Mouse (Mus musculus): Measurements from ENCODE around the gene Atp2a3.

Atp2a3 gene

DNA sequence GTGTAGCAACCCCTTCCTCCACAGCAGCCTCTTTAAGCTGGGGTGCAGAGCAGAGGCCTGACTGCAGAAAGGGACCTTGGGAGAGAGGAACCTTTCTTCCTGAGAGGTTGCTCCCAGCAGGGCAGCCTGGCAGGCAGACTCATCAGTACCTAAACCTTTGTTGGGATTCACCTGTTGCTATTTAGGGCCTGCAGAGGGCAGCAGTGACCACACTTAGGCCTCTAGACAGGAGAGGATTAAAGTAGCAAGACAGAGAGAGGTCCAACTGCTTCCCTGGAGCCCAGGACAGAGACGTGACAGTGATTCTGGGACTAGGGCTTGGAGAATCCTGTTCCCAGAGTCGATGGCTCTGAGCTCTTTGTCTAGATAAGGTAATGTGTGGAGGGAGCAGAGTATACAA is 45.4 kb downstream of the Atp2a3 start:
- peak; percentile 55 for DNase-seq (ENCODE audit: low spot score)

DNA sequence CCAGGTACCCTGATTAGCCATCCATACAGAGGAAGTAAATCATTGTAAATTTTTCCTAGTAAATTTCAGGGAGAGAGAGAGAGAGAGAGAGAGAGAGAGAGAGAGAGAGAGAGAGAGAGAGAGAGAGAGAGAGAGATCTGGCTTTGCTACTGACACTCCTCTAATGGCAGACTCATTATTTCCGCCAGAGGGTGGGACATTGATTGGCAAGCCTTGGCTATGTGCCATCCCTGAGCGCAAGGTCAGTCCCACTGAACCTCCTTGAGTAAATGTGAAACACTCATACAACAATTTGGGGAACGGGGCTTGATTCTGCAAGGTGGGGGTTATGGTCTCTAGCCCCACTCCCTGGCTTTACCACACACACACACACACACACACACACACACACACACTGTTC is 46.1 kb downstream of the Atp2a3 start:
- DNase-seq (ENCODE audit: low spot score), result no peak

DNA sequence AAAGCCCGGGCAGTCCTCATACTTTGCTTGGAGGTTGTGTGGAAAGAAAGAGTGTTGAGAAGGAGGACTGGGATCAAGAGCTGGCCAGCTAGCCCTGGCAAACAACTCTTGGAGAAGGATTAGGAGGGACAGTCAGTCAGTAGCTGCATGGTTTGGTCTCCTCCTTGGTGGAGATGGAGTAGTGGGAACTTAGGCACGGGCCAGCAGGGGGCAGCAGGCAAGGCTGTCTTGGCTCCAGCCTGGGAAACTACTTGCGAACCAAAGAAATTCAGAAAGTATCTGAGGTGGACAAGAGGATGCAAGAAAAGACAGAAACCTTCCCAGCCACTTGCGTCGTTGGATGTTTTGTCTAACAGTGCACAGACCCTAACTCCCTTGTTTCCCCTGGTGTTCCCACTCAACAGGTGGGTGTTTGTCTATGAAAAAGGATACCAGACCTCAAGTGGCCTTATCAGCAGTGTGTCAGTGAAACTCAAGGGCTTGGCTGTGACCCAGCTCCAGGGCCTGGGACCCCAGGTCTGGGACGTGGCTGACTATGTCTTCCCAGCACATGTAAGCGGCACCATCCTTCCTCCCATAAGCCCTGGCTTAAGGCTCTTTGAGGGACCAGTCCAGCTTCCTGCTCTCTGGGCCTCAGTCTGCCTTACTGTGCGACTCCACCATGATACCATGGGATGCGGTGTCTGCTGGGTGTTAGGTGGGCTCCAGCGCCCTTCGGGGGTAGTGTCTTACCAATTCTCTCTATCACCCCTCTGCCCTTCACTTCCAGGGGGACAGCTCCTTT is 46.9 kb downstream of the Atp2a3 start:
- DNase-seq (ENCODE audit: low spot score), result no peak

DNA sequence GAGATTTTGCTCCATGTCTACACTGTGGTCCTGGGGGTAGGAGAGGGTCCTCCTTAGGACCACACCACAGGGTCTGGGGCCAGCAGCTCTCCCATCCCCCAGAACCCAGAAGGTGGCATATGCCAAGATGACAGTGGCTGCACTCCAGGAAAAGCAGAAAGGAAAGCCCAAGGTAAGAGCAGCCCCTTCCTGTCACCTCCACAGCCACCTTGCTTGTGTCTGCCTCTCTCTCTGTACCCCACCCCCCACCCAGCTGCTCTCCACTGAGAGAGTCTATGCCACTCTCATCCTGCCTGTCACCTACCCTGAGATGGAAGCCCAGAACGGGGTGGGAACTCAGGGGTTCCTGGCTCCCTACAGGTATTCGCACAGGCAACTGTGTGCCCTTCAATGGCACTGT is 47.9 kb downstream of the Atp2a3 start:
- DNase-seq (ENCODE audit: low spot score), result no peak

DNA sequence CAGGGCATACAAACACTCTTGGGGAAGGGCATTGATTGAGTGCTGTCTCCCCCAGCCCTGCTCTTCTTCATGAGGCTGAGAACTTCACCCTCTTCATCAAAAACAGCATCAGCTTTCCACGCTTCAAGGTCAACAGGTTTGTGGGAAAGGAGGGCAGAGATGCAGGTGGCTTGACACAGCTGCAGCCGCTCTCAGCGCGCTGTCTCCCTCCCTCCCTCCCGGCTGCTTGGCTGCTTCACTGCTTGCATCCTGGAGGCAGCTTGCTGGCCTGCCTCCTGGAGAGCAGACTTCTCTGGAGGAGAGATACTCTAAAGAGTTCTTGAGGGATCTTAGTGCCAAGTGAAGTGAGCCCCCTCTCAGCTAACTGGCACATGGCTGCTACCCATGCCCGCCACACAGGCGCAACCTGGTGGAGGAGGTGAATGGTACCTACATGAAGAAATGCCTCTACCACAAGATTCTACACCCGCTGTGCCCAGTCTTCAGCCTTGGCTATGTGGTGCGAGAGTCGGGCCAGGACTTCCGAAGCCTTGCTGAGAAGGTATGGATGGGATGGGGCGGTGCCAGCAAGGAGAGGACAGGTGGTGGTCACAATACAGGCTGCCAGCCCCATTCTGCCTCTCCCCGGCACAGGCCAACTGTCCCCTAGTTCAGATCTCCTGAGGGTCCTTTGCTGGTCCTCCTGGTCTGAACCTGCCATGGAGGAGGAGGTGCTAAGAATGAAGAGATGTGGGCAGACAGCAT is 48.7 kb downstream of the Atp2a3 start:
- DNase-seq (ENCODE audit: low spot score), result no peak

DNA sequence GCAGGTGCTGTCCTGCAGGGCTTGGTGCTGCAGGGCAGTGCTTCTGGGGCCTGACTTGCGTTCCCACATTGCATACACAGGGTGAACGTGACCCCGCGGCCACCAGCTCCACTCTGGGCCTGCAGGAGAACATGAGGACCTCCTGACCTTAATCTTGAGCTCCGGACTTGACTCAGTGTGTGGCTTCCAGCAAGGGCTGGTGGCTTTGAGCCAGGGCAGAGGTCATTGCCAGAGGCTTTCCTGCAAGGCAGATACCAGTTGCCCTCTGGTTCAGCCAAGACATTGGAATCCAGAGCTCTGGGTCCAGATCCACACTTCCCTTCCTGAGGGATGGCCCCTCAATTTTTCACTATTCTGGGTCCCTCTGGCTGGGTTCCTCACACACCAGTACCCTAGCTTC is 53.0 kb downstream of the Atp2a3 start:
- DNase-seq (ENCODE audit: low spot score), result no peak

DNA sequence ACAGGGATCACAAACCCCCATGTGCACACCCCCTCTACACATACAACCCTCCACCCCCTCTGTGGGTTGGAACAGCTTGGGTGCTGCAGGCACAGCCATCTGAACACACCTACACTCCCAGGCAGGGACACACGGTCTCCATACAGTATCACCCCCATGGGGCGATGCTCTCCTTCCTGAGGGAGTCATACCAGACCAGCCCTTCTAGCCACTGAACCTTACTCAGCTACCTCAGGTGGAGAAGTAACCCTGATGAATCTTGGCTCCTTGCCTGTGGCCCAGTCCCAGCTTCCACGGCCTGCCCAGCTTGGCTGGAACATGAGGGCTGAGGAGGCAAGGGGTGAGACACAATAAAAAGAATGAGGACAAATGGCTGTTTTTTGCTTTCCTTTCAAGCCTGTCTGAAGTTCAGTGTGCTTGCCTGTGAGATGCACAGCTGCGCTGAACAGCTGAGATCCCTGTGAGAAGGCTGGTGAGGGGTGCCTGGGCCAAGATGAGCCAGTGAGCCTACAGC is 53.9 kb downstream of the Atp2a3 start:
- DNase-seq (ENCODE audit: low spot score), result no peak

DNA sequence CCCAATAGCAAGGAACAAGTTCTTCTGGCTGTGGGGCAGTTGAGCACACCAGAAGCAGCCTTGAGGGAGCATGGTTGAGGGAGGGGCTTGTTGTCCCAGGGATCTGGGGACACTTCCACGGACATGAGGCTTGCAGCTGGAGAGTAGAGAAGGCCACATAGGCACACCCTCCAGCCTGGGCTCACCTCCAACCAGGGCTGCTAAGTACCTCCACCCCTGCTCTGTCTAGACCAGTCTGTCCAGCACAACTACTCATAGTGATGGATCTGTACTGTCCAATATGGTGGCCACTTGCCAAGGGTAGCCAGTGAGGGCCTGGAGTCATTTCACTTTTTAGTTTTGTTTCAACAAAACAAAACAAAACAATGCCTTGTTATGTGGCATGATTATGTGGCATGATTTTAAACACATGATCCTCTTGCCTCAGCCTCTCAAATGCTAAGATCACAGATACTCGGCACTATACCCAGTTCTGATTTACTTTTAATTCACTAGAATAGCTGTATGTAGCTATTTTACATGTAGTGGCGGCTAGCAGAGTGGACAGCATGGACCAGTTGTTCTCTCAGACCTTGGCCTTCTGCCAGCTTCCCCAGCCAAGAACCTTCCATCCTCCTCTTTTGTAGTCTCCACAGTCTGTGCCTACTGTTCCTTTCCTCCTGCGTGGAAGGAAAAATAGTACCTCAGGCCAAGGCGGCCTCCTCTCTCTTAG is 54.6 kb downstream of the Atp2a3 start:
- no peak for DNase-seq (ENCODE audit: low spot score)

DNA sequence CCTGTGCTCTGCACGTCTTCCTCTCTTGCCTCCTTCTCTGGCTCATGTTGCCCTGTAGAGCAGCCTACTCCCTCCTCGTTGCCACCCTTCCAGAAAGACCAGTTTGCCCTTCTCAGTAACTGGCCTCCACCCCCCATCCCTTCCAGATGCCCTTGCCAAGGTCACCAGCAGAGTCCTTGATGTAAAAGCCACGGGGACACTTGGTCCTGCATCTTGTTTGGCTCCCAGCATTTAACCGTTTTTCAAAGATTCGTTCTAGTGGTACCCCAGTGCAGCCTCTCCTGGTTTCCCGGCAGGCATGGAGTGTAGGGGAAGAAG is 55.1 kb downstream of the Atp2a3 start:
- no peak for DNase-seq (ENCODE audit: low spot score)

DNA sequence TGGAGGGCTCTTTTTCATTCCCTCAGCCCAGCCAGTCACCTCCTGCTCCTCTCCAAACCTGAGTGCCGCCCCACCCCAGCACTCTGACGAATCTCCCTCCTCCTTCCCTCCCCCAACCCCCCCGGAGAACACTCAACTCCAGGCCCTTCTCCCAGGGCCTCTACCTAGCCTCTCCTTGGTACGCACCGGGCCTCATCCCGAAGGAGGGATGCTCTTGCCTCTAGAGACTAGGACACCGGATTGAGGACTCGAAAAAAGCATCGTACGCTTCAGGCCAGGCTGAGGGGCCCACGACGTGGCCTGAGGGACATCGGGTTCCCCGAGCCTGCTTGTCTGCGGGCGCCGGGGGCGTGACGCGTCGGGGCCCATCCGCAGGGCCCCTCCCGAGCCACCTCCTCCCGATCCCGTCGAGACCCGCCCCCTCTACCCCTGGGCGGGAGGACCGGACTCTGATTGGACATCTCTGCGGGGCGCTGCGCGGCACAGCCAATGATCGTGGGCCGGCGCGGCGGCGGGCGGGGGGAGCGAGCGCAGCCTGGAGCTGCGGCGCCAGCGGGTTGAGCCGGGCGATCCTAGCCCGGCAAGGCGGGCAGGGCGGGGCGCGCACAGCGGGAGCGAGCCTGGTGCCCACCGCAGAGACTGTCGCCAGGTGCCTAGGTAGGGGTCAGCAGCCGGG is 57.6 kb downstream of the Atp2a3 start, which contains the start of gene Camkk1:
Gene Camkk1, plus strand, starts transcription at position 538 of the 676 bp plus-strand sequence.
- DNase-seq (ENCODE audit: low spot score), result peak; percentile 79

DNA sequence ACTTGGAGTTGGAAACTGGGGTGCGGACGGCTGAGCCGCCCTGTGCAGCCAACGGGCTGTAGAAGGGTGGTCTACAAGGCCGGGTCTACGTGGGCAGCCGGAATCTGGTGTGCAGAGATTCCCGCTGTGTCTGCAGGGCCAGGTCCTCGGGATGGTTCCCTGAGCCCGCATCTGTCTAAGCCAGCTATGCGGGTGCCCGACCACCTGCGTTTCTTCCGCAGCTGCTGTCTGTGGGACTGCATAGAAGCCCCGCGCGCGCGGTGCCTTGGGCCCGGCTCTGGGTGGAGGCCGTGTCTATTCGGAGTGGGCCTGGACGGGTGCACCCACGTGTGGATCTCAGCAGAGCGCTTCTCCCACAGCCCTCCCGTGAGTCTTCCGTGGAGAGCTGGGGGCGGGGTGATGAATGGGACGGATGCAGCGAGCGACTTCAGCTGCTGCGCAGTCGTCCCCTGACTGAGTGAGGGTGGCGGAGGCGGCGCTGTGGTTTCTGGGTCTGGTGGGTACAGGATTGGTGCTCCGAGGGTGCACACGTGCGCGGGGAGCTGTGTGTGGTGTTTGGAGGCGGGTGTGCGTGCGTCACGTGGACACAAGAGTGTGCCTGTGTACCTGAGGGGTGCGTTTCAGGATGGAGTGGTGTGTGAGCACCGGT is 58.3 kb downstream of the Atp2a3 start:
- no peak for DNase-seq (ENCODE audit: low spot score)

DNA sequence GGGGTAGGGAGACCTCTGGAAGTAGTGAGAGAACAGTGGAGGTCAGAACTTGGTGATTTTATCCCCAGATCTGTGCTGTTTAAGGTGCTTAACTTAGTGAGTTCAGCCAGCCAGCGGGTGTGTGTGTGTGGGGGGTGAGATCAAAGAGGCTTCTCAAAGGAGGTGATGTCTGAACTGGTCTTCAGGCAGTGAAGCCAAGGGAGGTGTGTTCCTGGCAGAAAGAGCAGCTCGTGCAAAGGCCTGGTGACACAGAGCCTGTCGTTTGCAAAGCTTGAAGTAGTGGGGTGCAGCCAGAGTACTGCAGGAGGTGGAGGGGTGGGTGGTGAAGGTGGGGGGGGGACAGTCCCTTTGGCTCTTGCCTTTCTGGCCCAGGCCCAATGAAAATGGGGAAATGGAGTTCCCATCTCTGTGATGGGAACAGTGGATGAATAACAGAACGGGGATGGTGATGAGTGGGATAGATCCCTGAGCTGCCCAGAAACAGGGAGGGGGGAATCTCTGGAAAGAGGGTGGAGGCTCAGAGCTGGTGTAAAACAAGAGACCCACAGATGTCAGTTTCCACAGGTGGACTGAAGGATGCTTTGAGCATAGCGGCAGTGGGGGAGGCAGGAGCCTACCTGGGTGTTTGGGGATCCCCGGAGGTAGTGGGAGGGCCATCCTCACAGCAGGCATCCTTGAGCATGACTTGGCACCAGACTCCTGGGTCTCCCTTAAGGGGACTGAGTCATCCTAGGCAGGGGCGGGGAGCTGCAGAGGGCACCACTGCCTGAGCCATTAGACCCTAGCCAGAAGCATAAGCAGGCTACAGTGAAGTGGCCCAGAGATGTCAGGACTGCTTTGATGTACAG is 60.2 kb downstream of the Atp2a3 start:
- DNase-seq (ENCODE audit: low spot score), result no peak

DNA sequence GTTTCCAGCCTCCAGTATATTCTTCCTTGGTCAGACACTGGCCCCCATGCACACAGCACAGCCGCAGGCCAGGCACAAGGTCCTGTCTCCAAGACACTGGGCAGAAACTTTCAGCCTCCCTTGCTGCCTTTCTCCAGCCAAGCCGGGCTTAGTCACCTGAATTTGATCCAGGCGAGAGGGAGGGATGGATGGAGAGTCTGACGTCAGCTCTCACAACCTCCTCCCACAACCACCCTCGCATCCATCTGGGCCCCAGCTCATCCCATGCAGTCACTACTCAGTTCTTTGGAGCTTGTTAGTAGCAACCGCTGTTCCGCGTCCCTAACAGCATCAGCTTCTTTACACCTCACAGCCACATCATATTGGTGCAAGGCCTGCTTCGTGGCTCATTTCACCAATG is 62.1 kb downstream of the Atp2a3 start:
- no peak for DNase-seq (ENCODE audit: low spot score)

DNA sequence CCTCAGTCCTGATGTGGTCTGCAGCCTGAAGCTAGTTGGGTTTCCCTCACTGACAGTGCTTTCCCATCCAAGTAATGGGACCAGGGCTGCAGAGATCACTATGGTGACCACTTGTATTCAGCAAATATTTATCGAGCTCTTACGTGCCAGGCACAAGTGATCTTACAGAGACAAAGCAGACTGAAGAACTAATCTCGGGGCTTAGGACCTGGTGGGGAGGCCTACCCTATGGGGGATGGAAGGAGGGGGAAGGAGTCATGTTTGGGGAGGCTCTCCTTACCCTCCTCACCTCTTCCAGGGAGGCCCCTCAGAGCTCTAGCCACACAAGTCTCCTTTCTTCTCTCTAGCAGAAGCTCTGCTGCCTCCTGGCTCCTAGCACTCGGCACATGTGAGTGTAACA is 62.9 kb downstream of the Atp2a3 start:
- no peak for DNase-seq (ENCODE audit: low spot score)

DNA sequence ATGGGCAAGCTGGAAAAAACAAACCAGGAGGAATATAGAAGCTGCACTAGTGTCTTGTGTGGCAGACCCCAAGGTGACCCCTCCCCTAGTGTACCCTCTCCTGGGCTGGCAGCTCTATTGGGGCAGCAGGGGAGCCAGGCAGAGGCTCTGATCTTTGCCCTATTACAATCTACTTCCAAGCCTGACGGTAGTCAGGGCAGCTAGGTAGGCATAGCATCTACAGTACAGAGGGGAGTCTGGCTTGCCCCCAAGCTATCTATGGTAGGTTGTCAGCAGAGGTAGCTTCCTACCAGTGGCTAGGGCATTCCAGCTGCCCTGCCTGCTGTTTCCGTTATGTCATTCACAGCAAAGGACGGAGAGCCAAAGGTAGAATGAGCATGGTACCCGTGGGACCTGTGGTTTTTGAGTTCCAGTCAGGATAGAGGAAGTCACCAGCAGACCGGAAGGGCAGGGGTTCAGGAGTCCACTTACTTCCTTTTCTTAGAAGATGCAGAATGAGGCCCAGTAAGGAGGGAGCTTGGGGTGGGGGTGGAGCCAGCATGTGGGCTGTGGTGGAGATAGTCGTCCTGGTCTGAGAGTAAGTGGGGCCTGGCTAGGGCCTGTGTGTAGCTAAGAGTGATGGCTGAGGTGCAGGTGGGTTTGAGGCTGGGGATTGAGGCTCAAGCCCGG is 63.4 kb downstream of the Atp2a3 start:
- no peak for DNase-seq (ENCODE audit: low spot score)

DNA sequence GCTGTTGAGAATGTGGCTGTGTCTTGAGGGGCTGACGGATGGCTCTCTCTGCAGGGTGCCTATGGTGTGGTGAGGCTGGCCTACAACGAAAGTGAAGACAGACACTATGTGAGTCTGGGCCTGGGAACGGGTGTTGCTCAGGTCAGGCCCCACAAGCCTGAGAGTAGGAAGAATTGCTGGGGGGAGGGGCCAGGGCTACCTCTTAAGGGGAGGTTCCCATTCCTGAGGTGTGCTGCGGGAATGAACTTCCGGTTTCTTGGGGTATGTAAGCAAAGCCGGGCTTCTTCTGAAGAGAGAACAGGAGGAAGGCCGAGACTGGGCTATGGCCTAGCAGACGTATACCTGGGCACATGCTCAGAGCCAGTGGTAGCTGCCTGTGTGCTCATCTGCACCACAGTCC is 66.0 kb downstream of the Atp2a3 start:
- DNase-seq (ENCODE audit: low spot score), result no peak

DNA sequence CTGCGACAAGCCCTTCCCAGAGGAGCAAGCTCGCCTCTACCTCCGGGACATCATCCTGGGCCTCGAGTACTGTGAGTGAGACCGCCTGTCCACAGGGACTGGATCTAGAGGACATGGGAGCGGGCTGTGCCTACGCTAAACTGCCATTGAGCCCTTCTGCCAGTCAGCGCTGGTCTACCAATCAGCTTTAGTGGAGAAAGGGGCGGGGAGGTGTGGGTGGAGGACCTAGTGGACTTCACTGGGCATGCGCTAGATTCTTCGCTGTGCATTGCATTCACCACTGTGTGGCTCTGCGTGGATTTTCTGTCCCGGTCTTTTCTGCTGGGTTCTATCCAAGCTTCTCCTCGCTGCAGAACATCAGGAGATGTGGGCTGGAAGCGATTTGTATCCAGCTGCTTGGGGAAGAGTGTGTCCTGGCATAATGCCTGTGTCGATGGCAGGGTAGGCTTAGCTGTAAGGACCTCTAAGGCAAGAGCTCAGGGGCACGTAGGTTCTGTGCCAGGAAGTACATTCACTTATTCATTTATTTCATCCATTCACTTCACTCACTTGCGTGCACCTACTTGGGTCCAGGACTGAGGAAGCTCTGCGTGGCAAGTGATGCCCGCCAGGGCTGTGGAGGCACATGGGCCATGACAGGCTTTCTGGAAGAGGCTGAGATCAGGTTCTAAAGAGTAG is 70.0 kb downstream of the Atp2a3 start:
- peak; percentile 73 for DNase-seq (ENCODE audit: low spot score)

DNA sequence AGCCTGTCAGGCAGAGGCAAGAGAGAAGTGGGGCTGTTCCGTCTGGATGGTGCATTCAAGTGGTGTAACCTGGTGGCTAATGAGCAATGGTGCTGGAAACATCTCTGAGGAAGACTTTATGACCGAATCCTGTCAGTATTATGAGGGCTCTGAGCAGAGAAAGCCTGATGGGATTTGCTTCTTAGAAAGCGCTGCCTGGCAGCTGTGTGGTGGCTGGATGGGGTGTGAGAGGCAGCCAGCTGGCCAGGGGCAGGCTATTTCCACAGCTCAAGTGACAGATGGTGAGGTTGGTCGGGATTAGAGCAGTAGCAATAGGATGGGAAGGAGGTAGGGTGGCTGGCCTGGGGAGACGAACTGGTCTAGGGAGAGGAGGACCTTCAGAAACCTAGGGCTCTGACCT is 70.6 kb downstream of the Atp2a3 start:
- DNase-seq (ENCODE audit: low spot score), result no peak

DNA sequence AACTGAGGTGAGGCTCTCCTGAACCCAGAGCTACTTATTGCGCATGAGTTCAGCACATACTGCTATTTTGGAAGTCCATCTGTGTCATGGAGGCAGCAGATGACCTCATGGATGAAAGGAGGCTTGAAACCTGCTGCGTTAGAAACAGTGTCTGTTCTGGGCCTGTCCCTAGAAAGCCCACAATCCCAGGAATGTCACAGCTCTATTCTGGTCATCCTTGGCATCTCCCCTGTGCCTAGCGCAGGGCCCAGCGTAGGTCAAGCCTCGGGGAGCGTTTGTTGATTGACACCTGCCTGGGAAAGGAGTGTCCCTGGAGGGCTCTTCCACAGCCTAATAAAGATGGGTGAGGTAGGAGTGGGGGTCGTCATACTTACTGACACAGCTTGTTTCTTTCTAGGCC is 75.1 kb downstream of the Atp2a3 start:
- no peak for DNase-seq (ENCODE audit: low spot score)

DNA sequence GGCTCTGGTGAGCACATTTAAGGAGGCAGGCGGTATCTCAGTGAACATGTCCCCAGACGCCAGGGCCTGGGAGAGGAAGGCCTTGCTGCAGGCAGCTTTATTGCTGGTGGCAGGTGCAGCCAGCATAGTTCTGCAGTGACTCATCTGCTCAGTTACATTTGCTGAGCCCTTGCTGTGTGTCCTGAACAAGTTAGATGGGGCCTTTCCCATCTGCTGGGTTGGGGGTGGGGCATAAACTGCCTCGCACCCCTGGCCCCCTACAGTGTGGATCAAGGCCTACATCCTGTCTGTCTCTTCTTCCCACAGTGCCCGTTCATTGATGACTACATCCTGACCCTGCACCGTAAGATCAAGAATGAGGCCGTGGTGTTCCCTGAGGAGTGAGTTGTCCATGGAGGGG is 75.9 kb downstream of the Atp2a3 start:
- no peak for DNase-seq (ENCODE audit: low spot score)

Data from c-Kit-positive CD71-positive TER-119-positive erythroid progenitor cells, embryonic 14.5 days (primary cell).